Mouse (Mus musculus) midbrain, embryonic 11.5 days (tissue): ENCODE measurements around the gene Gtpbp1. TPM values are rescaled to one million over a fixed set of nuclear protein-coding genes. Genes with fewer than 3 reads are reported as not detected.

ENCODE experiments used
- ATAC-seq: fragments of 200-750 bp; cut with Nextera tagmentation; 2 replicates; pipeline ENCODE4 v1.8.0; 2017; ENCODE audit warnings: moderate TSS enrichment, moderate library complexity; ENCODE audit not compliant: low FRiP score
- DNase-seq: peaks from one replicate; pipeline ENCODE4 v3.0.0; 2015; ENCODE audit warnings: low spot score; ENCODE audit errors: missing footprints
- H3K27ac ChIP-seq: fragments of 300-500 bp; sonication (generic); 2 replicates; pipeline ENCODE4 v1.5.1; 2014; ENCODE audit warnings: low read depth, low read length
- H3K27me3 ChIP-seq: fragments of 300-500 bp; sonication (generic); 2 replicates; pipeline ENCODE4 v1.6.1; 2014; ENCODE audit warnings: mild to moderate bottlenecking, low read length, moderate library complexity, mixed read lengths; ENCODE audit not compliant: control insufficient read depth, insufficient read depth
- H3K36me3 ChIP-seq: fragments of 300-500 bp; sonication (generic); 2 replicates; pipeline ENCODE4 v1.6.1; 2014; ENCODE audit warnings: mild to moderate bottlenecking, low read length, moderate library complexity, mixed read lengths; ENCODE audit not compliant: control insufficient read depth, insufficient read depth
- H3K4me1 ChIP-seq: fragments of 300-500 bp; sonication (generic); 2 replicates; pipeline ENCODE4 v1.6.1; 2014; ENCODE audit warnings: low read length; ENCODE audit not compliant: control insufficient read depth, insufficient read depth
- H3K4me2 ChIP-seq: fragments of 300-500 bp; sonication (generic); 2 replicates; pipeline ENCODE4 v1.6.1; 2014; ENCODE audit warnings: mild to moderate bottlenecking, moderate library complexity
- H3K4me3 ChIP-seq: fragments of 300-500 bp; sonication (generic); 2 replicates; pipeline ENCODE4 v1.5.1; 2014; ENCODE audit warnings: low read depth, low read length
- H3K9ac ChIP-seq: fragments of 300-500 bp; sonication (generic); 2 replicates; pipeline ENCODE4 v1.6.1; 2014; ENCODE audit warnings: low read length
- H3K9me3 ChIP-seq: fragments of 300-500 bp; sonication (generic); 2 replicates; pipeline ENCODE4 v1.6.1; 2016; ENCODE audit warnings: low read length; ENCODE audit not compliant: control insufficient read depth
- WGBS: fragments of 180-500 bp; shearing (Covaris S2); extraction: QIAGEN DNeasy Blood & Tissue Kit; methylation state at CpG from one replicate; pipeline ENCODE4 v1.1.7; 2014; 5-methylcytosine and 5-hydroxymethylcytosine counted together
- polyA plus RNA-seq: library from polyadenylated mRNA; unstranded; fragments of >200 nt; fragmentation: Nextera tagmentation; extraction: Ambion mirVana; gene quantifications from 2 replicates; pipeline ENCODE4 v1.2.1, GENCODE M21; 2014

Gtpbp1 gene
- polyA plus RNA-seq, 1 experiment from 2014 or later, result 37.5 TPM

DNA sequence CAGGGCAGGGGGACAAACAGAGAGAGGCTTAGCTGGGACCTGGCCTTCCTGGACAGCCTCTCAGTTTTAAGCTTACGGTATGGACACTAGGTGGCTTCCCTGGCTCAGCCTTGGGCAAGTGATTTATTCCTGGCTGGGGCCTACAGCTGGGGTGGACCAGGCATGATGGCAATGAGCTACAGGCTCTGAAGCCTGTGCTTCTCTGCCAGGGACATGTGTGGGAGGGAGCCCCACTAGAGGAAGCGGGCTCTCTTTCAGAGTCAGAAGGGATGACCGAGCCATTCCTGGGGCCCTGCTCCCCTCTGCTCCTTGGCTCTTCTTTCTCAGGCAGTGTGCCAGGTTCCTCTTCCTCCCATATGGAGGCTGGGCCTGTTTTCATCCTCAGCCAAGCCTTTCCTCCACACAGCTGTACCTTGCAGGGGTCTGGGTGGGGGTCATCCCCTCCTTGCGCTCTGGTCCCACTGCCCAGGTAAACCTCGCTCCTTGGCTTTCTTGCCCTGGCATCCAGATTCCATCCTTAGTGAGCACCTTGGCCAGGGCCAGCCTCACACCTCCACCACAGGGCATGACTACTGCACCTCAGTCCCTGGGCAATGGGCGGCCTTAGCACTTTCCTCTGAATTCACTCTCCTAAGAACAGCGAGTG is 73.1 kb downstream of the Gtpbp1 start:
- no peaks in the 10 kb centered on the region for H3K9me3 ChIP-seq
- ATAC-seq (no peak), DNase-seq (no peak)
- H3K27me3 ChIP-seq, result no peaks in the 10 kb centered on the region
- H3K9ac ChIP-seq, result no peak overlapping the region
- H3K4me1 ChIP-seq, result no peaks in the 10 kb centered on the region
- no peak overlapping the region for H3K27ac ChIP-seq
- 96% methylated on average over 7 of the region's 7 CpGs for WGBS
- no peak overlapping the region for H3K4me3 ChIP-seq
- H3K4me2 ChIP-seq, result no peak overlapping the region
- peaks cover 2% of the 10 kb centered on the region; the same call in 1 of the 2 replicates for H3K36me3 ChIP-seq

DNA sequence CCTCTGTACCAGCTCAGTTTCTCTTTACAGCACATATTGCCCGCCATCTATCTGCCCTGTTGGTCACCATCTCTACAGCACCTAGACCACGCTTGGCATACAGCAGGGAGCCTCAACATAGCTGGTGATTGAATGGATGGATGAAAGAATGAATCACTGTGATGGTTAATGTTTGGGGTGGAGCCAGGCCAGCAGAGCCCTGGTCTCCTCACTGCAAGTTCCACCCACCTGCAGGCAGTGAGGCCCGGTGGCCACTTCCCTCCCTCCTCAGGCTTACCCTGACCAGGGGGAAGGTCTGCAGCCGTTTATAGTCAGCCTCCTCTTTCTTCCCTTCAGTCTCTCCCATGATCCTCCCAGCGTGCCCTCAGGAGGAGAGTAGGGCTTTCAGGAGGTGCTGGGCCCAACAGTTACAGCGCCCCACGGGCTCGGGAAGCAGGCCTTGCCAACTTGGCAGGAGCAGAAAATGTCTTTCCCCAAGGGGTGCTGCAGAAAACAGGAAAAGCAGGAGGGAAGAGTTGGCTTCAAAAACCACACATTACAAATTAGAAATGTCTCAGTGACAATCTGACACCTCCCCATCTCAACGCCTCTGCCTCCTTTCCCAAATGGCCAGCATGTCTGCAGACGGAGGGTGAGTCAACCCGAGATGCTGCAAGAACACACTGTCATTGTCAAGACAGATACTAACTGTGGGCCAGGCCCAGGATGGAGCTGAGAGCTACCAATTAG is 74.1 kb downstream of the Gtpbp1 start:
- 88% methylated on average over 11 of the region's 11 CpGs for WGBS
- H3K27ac ChIP-seq, result no peak overlapping the region

DNA sequence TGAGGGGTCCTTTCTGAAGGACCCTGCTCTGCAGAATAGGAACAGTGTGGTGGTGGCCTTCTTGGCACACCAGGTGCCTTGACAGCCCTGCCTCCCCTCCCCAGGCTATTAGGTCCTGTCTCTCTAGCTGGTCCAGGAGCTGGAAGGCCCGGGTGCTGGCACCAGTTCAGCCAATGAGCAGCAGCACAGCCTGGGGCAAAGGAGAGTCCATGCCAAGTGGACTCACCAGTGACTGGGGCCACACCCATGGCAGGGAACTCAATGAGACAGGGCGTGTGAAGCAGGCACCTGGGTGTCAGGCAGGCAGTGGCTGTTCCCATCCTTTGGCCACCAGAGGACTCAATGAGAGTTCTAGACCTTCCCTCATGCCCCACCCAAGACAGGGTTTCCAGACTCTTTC is 74.7 kb downstream of the Gtpbp1 start:
- Histone ChIP-seq H3K9me3 (no peaks in the 10 kb centered on the region), H3K27me3 (no peaks in the 10 kb centered on the region), H3K4me3 (no peak overlapping the region), H3K9ac (no peak overlapping the region), H3K36me3 (peaks cover 2% of the 10 kb centered on the region; the same call in 1 of the 2 replicates), H3K4me2 (no peak overlapping the region), H3K27ac (no peak overlapping the region), H3K4me1 (no peaks in the 10 kb centered on the region)
- DNase-seq (peak; percentile 72), ATAC-seq (no peak)
- 74% methylated on average over 2 of the region's 2 CpGs for WGBS

More for the DNA sequence above, 74.1 kb downstream of the Gtpbp1 start:
- no peak overlapping the region for H3K9ac ChIP-seq
- H3K9me3 ChIP-seq, result no peaks in the 10 kb centered on the region
- no peak for ATAC-seq
- no peaks in the 10 kb centered on the region for H3K27me3 ChIP-seq
- peaks cover 2% of the 10 kb centered on the region; the same call in 1 of the 2 replicates for H3K36me3 ChIP-seq
- peak; percentile 33 for DNase-seq
- H3K4me3 ChIP-seq, result no peak overlapping the region
- no peaks in the 10 kb centered on the region for H3K4me1 ChIP-seq
- no peak overlapping the region for H3K4me2 ChIP-seq

DNA sequence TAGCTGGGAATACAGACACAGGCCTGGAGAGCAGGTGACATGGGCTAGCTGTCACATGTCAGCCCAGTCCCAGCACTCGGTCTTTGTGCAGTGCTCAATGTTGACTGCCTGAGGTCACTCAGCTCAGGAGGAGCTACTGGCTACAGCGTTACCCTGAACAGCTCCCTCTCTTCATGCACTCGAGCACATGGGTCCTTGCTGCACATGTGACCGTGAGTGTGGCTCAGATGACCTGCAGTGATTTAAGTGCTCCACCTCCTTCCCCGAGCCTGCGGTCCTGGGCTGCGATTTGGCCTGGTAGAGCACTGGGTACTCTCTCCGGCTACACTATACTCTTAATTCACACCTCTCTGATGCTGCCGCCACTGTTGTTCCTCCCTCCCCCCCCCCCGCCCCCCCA is 75.5 kb downstream of the Gtpbp1 start:
- no peak overlapping the region for H3K27ac ChIP-seq
- ATAC-seq, result no peak
- H3K9me3 ChIP-seq, result no peaks in the 10 kb centered on the region
- no peaks in the 10 kb centered on the region for H3K27me3 ChIP-seq
- H3K36me3 ChIP-seq, result peaks cover 2% of the 10 kb centered on the region; the same call in 1 of the 2 replicates
- H3K4me3 ChIP-seq, result no peak overlapping the region
- no peak overlapping the region for H3K9ac ChIP-seq
- 76% methylated on average over 9 of the region's 10 CpGs for WGBS
- H3K4me1 ChIP-seq, result no peaks in the 10 kb centered on the region
- DNase-seq, result peak; percentile 4
- no peak overlapping the region for H3K4me2 ChIP-seq

DNA sequence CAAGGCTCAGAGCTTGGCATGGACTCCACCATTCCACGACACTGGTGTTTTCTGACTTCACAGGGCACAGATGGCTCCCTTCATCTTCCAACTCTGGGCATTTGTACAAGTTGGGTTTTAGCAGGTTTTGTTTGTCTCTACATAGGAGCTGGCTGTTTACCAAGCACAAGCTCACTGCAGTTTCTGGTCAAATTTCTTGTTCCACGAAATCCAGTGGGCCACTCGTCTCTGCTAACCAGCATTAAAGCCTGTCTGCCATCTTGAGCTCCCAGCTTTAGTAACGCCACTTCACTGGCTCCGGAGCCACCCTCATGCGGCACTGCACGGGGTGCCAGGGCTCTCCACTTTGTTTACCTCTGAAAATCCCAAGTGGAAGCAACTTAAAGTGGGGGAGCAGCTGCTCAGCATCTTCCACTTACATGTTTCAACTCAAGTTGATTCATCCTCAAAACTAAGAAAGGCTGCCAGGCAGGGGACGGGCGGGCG is 76.0 kb downstream of the Gtpbp1 start:
- DNase-seq, result peak; percentile 12
- ATAC-seq, result no peak
- WGBS, result 88% methylated on average over 10 of the region's 10 CpGs

DNA sequence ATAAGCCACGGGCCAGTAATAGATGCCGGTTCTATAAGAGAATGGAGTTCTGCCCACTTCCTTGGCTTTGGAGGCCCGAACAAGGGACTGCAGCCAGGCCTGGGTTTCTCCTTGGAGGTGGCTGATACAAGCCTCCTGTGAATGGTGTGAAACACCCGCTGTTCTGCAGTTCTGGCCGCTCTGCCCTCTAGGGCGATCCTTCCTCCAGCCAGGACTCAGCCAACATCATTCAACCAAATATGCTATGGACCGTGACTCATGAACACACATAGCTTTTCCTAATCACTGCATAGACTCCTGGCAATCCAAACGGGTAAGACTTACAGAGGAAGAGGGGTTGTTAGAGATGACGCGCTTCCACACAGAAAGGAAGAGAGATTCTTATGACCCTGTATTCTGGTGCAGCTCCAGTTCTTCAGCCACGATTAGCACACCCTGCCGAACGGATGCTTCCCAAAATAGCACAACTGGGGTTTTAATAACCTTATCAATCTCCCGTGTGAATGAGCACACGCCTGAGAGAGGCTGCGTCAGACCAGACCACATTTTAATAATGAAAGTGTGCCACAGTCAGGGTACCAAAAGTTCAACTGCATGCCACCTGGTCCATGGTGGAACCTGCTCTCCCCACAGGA is 76.8 kb downstream of the Gtpbp1 start:
- H3K4me1 ChIP-seq, result no peaks in the 10 kb centered on the region
- peaks cover 2% of the 10 kb centered on the region; the same call in 1 of the 2 replicates for H3K36me3 ChIP-seq
- DNase-seq, result no peak
- ATAC-seq, result no peak
- no peak overlapping the region for H3K27ac ChIP-seq
- H3K4me2 ChIP-seq, result no peak overlapping the region
- 88% methylated on average over 16 of the region's 16 CpGs for WGBS
- H3K9ac ChIP-seq, result no peak overlapping the region
- H3K9me3 ChIP-seq, result no peaks in the 10 kb centered on the region
- no peak overlapping the region for H3K4me3 ChIP-seq
- no peaks in the 10 kb centered on the region for H3K27me3 ChIP-seq

More for the DNA sequence above, 76.0 kb downstream of the Gtpbp1 start:
- H3K27ac ChIP-seq, result no peak overlapping the region
- H3K4me2 ChIP-seq, result no peak overlapping the region
- no peak overlapping the region for H3K9ac ChIP-seq
- H3K27me3 ChIP-seq, result no peaks in the 10 kb centered on the region
- H3K4me3 ChIP-seq, result no peak overlapping the region
- H3K9me3 ChIP-seq, result no peaks in the 10 kb centered on the region
- H3K4me1 ChIP-seq, result no peaks in the 10 kb centered on the region
- peaks cover 2% of the 10 kb centered on the region; the same call in 1 of the 2 replicates for H3K36me3 ChIP-seq

DNA sequence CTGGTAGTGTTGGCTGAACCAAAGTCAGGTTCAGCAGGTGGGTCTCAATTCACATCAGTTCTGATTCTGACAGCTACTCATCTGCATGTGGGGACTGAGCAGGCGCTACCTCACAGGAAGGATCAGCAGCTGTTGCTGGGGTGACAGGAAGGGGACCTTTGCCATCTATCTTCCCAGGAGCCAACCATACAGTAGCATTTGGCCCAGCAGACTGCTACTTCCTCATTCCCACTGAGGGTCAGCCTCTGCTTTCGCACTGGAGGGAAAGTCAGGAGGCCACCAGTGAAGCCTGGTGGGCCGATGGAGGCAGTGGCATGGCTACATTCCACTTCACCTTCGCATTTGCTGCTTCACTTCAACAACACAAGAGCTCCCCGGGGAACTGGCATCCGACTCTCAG is 77.7 kb downstream of the Gtpbp1 start:
- peaks cover 3% of the 10 kb centered on the region; the same call in 1 of the 2 replicates for H3K4me1 ChIP-seq
- no peak overlapping the region for H3K4me2 ChIP-seq
- no peak overlapping the region for H3K4me3 ChIP-seq
- ATAC-seq, result no peak
- no peak overlapping the region for H3K27ac ChIP-seq
- no peaks in the 10 kb centered on the region for H3K27me3 ChIP-seq
- H3K9ac ChIP-seq, result no peak overlapping the region
- H3K36me3 ChIP-seq, result peaks cover 2% of the 10 kb centered on the region; the same call in 1 of the 2 replicates
- 59% methylated on average over 6 of the region's 6 CpGs for WGBS
- no peaks in the 10 kb centered on the region for H3K9me3 ChIP-seq
- DNase-seq, result peak; percentile 19

DNA sequence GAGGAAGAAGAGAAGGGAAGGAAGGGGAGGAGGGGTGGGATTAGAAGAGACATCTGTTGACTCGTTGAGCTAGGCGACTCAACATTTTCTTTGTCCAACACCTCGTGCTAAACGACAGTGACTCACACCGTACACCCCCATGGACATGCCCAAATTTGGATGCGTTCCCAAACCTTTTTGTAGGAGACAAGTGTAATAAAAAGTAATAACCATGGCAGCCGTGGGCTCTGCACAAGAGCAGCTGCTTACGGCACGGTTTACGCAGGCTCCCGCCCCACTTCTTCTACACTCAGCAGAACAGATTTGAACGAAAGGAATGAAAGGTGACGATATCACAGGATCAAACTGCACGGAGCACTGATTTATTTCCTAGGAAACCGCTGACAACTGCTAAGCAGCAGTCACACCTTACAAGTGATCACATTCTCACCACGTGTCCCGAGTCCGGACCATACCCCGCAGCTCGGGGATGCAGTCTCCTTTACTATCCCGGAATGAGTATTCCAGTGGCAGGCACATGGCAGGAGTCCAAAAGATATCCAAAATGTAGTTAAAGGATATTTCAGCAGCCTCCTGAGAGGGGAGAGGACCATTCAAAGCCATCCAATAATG is 80.1 kb downstream of the Gtpbp1 start:
- H3K4me3 ChIP-seq, result no peak overlapping the region
- DNase-seq (peak; percentile 44), ATAC-seq (no peak)
- H3K9me3 ChIP-seq, result no peaks in the 10 kb centered on the region
- H3K4me1 ChIP-seq, result peaks cover 16% of the 10 kb centered on the region; the same call in 1 of the 2 replicates
- no peak overlapping the region for H3K9ac ChIP-seq
- WGBS, result 84% methylated on average over 21 of the region's 21 CpGs
- no peak overlapping the region for H3K4me2 ChIP-seq
- no peaks in the 10 kb centered on the region for H3K36me3 ChIP-seq
- H3K27me3 ChIP-seq, result no peaks in the 10 kb centered on the region
- no peak overlapping the region for H3K27ac ChIP-seq
